Mouse (Mus musculus) testis, adult 2 months (tissue): ENCODE data around the gene Mepce. TPM values are rescaled to one million over a fixed set of nuclear protein-coding genes. Genes with fewer than 3 reads are reported as not detected.

Experiments
- H3K27ac ChIP-seq: fragments of 200-500 bp; 2 replicates; pipeline ENCODE4 v1.5.1; 2012; ENCODE audit warnings: low read depth, low read length; ENCODE audit not compliant: control insufficient read depth, insufficient read depth
- H3K27me3 ChIP-seq: fragments of 200-500 bp; 2 replicates; pipeline ENCODE4 v1.6.1; 2012; ENCODE audit warnings: mild to moderate bottlenecking, low read length, moderate library complexity; ENCODE audit not compliant: control insufficient read depth, insufficient read depth
- H3K36me3 ChIP-seq: fragments of 200-500 bp; 2 replicates; pipeline ENCODE4 v1.6.1; 2012; ENCODE audit warnings: mild to moderate bottlenecking, low read length; ENCODE audit not compliant: control insufficient read depth, insufficient read depth
- H3K4me1 ChIP-seq: fragments of 200-500 bp; 2 replicates; pipeline ENCODE4 v1.6.1; 2012; ENCODE audit warnings: low read length; ENCODE audit not compliant: control insufficient read depth, insufficient read depth
- H3K4me3 ChIP-seq: fragments of 200-500 bp; 2 replicates; pipeline ENCODE4 v1.5.1; 2012; ENCODE audit warnings: low read depth, mild to moderate bottlenecking, low read length, moderate library complexity, mixed read lengths; ENCODE audit not compliant: control insufficient read depth
- CTCF ChIP-seq: fragments of 200-500 bp; IDR thresholded peaks from 2 replicates; pipeline ENCODE4 v1.5.1; 2012; ENCODE audit warnings: low read depth, mild to moderate bottlenecking, inconsistent platforms, low read length, moderate library complexity; ENCODE audit not compliant: control insufficient read depth, insufficient read depth, insufficient replicate concordance
- POLR2A ChIP-seq: fragments of 200-500 bp; IDR thresholded peaks from 2 replicates; pipeline ENCODE4 v1.6.1; 2012; ENCODE audit warnings: low read depth, mild to moderate bottlenecking, inconsistent platforms, low read length, moderate library complexity; ENCODE audit not compliant: control insufficient read depth
- polyA plus RNA-seq: library from polyadenylated mRNA; depleted of rRNA; stranded (reverse); fragments of >200 nt; gene quantifications from 2 replicates; pipeline ENCODE4 v1.2.3, GENCODE M21; 2012

Mepce gene
- polyA plus RNA-seq, 1 experiment = 114 TPM

DNA sequence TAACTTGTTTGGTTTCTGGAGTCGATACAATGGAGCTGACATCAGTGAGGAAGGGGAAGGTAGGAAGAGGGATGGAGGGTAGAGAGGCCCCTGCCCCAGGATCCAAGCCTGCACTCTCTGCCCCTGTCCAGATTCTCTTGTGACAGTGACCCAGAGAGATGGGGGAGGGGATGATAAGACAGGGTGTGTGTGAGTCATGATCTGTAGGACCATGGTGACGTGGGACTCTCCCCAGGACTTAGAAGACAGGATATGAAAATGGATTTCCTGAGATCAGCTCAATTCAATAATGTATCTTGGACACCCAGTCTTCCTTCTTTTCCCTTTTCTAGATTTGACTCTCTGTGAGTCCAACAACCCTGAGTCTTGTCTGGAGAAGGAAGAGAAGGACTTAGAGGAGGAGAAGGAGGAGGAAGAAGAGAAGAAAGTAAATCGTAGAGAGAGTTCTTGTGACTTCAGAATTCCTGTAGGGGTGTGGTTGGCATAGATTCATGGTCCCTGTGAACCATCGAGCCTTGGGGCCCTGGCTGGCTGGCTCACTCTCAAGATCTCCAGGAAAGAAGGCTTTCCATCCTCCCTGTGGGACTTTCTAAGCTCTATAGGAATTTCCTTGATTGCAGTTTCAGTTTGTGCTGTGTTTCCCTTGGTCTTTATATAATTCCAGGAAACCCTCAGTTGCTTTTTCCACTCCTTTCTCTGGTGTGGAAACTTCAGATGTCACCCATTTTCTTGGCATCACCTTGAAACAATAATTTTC lies 30.2 kb upstream of the Mepce start:
- H3K4me3 ChIP-seq = no peak overlapping the region
- no peak overlapping the region for H3K27ac ChIP-seq
- no peaks in the 10 kb centered on the region for H3K4me1 ChIP-seq
- H3K27me3 ChIP-seq = no peaks in the 10 kb centered on the region
- no peak for TF ChIP-seq CTCF
- no peak for TF ChIP-seq POLR2A
- no peaks in the 10 kb centered on the region for H3K36me3 ChIP-seq

GRCm38 (mm10) chr5:137808316-137808715 lies 20.9 kb upstream of the Mepce start:
- Histone ChIP-seq H3K36me3 (no peaks in the 10 kb centered on the region; the same call in 1 of the 2 replicates), H3K27me3 (no peaks in the 10 kb centered on the region), H3K4me3 (no peak overlapping the region), H3K27ac (no peak overlapping the region), H3K4me1 (no peaks in the 10 kb centered on the region)
- no peak for TF ChIP-seq POLR2A
- no peak for TF ChIP-seq CTCF

- Histone ChIP-seq H3K36me3 (no peaks in the 10 kb centered on the region; the same call in 1 of the 2 replicates), H3K27me3 (no peaks in the 10 kb centered on the region), H3K4me3 (no peak overlapping the region), H3K27ac (no peak overlapping the region), H3K4me1 (no peaks in the 10 kb centered on the region)
- TF ChIP-seq CTCF = no peak
- no peak for TF ChIP-seq POLR2A
Observed at GRCm38 (mm10) chr5:137806158-137806557, 18.7 kb upstream of the Mepce start.

GRCm38 (mm10) chr5:137800917-137801316 lies 13.5 kb upstream of the Mepce start:
- Histone ChIP-seq H3K36me3 (no peaks in the 10 kb centered on the region; the same call in none of the 2 replicates), H3K4me1 (no peaks in the 10 kb centered on the region), H3K27ac (no peak overlapping the region), H3K27me3 (no peaks in the 10 kb centered on the region), H3K4me3 (no peak overlapping the region)
- TF ChIP-seq CTCF = no peak
- TF ChIP-seq POLR2A = no peak

DNA sequence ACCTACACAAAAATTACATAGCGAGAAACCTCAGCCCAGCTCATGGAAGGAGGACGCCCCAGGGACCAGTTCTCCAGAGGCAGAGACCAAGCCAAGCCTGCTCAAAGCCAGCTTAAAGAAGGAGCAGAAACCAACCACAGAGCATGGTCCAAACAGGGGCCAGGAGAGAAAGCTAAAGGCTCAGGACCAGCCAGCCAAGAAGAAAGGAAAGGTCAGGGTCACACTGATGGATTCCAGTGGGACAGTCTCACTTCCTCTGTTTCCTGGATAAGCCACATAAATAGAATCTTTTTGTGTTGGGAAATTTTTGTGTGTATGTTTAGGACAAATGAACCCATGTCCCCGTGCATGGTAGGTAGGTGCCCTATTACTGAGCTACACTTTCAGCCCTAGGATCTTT lies 9.2 kb upstream of the Mepce start:
- TF ChIP-seq POLR2A = no peak
- TF ChIP-seq CTCF = no peak
- Histone ChIP-seq H3K36me3 (no peaks in the 10 kb centered on the region; the same call in 1 of the 2 replicates), H3K27me3 (no peaks in the 10 kb centered on the region), H3K4me3 (no peak overlapping the region), H3K27ac (no peak overlapping the region), H3K4me1 (no peaks in the 10 kb centered on the region)

DNA sequence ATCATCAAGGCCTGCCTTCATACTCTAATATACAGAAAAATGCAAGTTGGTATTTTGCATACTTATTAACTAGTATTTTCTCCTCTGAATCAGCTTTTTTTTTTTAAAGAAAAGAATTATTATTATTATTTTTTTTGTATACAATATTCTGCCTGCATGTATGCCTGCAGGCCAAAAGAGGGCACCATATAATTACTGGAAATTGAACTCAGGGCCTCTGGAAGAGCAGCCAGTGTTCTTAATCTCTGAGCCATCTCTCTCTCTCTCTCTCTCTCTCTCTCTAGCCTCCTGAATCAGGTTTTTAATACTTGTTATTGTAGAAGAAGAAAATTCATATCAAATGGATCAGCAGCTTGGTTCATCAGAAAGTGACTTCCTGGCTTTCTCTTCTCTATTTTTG lies 4.1 kb upstream of the Mepce start:
- Histone ChIP-seq H3K27ac (no peak overlapping the region), H3K36me3 (no peaks in the 10 kb centered on the region), H3K27me3 (no peaks in the 10 kb centered on the region), H3K4me3 (no peak overlapping the region), H3K4me1 (peaks cover 2% of the 10 kb centered on the region; the same call in 1 of the 2 replicates)
- TF ChIP-seq POLR2A (no peak), CTCF (no peak)

GRCm38 (mm10) chr5:137788946-137789531 lies 1.6 kb upstream of the Mepce start:
- Histone ChIP-seq H3K4me3 (no peak overlapping the region), H3K4me1 (peaks cover 12% of the 10 kb centered on the region), H3K27ac (no peak overlapping the region), H3K36me3 (no peaks in the 10 kb centered on the region; the same call in 1 of the 2 replicates), H3K27me3 (no peaks in the 10 kb centered on the region)
- TF ChIP-seq POLR2A = no peak

DNA sequence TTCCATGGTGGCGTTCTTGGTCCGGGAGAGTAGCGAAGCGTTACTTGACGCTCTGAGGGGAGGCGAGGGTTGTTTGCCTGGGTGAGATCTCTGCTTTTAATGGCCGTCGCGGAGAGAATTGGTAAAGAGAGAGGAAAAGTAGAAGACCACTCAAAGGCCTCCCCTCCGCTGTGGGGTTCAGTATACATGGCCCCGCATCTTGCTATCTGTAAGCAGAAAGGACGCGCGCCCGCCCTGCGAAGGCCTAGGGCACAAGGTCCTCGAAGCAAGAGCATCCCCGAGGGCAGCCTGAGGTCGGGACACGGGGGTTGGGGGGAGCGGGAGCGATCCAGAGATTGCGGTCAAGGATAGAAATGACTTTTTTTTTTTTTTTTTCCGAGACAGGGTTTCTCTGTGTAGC lies 716 bp upstream of the Mepce start:
- H3K27me3 ChIP-seq = no peaks in the 10 kb centered on the region
- peak overlapping the region; percentile 95 for H3K4me3 ChIP-seq
- H3K27ac ChIP-seq = peak overlapping the region; percentile 76
- peaks cover 12% of the 10 kb centered on the region for H3K4me1 ChIP-seq
- H3K36me3 ChIP-seq = no peaks in the 10 kb centered on the region; the same call in 1 of the 2 replicates
- TF ChIP-seq POLR2A (no peak), CTCF (no peak)
